Mouse (Mus musculus): ENCODE data around the gene Gramd1a.

The Gramd1a gene

GRCm38 (mm10) chr7:31096892-31097564, 58.7 kb downstream of the Gramd1a start:
- DNase-seq (ENCODE audit: low read depth, low spot score) = no peak

GRCm38 (mm10) chr7:31094774-31095501, 60.8 kb downstream of the Gramd1a start:
- DNase-seq (ENCODE audit: low read depth, low spot score) = no peak

DNA sequence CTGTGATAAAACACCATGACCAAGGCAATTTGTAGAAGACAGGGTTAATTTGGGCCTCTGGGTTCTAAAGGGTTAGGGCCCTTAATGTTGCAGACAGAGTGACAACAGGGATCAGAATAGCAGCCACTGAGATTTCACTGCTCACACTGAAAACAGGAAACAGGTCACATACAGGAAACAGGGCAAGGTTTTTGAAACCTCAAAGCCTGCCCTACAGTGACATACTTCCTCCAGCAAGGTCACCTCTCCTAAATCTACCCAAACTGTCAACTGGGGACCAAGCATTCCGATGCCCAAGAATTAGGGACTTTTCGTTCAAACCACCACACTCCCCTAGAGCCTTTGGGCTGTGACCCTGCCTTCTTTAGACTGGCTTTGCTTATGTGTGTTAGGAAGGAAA, 66.0 kb downstream of the Gramd1a start:
- no peak for DNase-seq (ENCODE audit: low read depth, low spot score)

DNA sequence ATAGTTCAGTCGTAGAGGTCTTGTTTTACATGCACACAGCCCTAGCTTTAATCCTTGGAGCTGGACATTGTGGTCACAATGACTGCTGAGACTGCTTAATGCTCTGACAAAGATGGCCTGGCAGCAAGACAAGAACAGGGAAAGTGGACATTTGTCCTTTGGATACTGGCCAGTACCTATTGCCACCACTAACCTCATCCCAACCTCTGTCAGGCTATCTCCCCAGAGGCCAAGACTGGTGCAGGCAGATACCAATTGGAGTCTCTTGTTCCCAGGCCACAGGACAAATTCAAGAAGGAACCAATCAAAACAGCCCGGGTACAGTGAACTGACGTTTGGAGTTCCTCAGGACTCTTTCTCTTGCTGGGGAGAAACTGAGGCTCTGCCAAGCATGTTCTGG, 67.5 kb downstream of the Gramd1a start:
- no peak for DNase-seq (ENCODE audit: low read depth, low spot score)

DNA sequence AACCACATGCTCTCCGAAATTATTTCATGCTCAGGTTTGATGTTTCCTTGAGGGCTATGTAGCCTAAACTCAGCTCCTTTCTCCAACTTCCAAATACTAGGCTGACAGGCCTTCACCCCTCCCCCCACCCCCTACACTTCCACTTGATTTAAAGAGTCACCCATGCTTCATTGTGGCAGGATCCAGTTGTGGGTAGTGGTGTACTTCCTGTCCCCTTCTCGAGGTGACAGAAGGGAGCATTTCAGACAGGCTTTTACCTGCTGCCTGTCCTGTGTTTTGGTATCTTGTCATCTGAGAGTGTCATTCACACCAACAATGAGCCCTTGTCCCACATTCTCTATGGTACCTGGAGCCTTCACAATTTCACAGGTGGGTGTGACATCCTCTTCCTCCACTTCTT, 68.4 kb downstream of the Gramd1a start:
- no peak for DNase-seq (ENCODE audit: low read depth, low spot score)

DNA sequence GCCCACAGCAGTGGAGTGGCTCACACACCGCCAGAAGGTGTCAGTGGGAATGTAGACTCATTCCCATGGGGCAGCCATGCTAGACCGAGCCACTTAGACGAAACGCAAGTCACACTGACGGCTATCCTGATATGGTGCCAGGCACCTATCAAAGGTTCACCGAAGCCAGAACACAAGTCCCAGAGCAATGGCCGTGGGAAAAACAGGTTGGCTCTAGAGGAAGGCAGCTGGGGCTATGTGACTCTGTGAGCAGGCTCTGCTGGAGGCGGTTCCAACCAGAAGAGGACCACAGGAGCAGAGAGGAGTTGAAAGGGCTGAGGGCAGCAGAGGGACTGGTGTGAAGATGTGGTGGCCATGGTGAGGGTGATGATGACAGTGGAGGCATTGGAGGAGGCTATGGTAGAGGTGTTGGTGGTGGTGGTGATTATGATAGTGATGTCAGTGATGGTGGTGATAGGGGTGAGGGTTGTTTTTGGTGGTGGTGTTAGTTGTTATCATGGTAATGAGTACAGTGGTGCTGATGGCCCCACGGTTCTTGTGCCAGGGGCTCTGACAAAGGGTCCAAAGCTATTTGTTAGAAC, 69.4 kb downstream of the Gramd1a start:
- no peak for DNase-seq (ENCODE audit: low read depth, low spot score)

GRCm38 (mm10) chr7:31085171-31085570, 70.5 kb downstream of the Gramd1a start:
- DNase-seq (ENCODE audit: low read depth, low spot score) = no peak

DNA sequence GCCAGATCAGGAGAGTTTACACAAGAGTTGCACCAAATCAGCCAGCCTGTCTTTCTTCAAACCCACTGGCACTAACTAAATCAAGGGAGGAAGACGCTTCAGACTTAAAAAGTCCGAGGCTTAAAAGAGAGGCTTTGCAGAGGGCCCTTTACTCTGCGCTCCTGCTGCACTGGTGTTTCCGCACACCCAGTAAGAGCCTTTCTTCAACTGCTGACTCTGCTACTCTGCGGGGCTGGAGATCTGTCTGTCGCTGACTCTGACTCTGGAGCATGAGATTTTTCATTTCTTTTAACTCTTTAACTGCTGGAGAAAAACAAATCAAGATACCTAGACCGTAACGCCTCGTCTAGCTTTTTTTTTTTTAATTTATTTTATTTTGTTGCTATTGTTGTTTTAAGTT, 71.6 kb downstream of the Gramd1a start:
- DNase-seq (ENCODE audit: low read depth, low spot score) = no peak

- no peak for DNase-seq (ENCODE audit: low read depth, low spot score)
Observed at GRCm38 (mm10) chr7:31082831-31083588, 72.7 kb downstream of the Gramd1a start.

GRCm38 (mm10) chr7:31082106-31082505, 73.6 kb downstream of the Gramd1a start:
- DNase-seq (ENCODE audit: low read depth, low spot score) = no peak

DNA sequence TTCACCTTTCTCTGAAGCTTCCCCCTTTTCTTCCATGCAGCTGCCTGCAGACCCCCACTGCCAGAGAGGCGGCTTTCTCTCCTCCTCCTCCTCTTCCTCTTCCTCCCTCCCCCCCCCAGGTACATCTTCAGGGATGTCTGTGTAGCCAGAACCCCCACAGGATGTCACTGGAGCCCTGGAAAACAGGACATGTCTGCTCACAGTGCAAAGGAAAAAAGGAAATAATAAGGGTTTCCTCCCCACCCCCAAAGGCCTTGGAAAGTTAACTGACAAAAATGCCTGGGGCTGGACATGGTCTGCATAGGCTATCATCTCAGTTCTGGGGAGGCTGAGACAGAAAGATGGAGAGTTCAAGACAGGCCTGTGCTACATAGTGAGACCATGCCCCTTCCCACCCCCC, 74.6 kb downstream of the Gramd1a start:
- DNase-seq (ENCODE audit: low read depth, low spot score) = no peak

DNA sequence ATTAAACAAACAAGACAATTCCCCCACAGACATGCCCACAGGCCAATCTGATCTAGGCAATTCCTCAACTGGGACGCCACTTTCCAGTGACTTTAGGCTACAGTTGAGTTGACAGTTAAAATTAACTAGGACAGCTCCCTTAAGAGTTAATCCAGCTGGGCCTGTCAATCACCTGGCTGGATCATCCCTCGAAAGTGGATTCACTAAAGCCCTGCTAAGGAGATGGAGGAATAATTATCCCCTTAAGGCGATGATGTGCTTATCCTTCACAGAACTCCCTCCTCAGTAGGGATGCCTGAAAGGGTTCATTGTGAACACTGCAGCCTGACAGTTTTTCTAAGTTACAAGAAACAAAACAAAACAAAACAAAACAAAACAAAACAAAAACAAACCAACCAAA, 75.1 kb downstream of the Gramd1a start:
- no peak for DNase-seq (ENCODE audit: low read depth, low spot score)
